Mouse (Mus musculus) E14TG2a.4 (cell line): Measurements from ENCODE around the gene Psrc1.

Experiments
- CTCF ChIP-seq: conservative IDR thresholded peaks from 2 replicates; pipeline ENCODE4 v1.5.1; 2014; ENCODE audit warnings: low read length
- POU5F1 ChIP-seq: IDR thresholded peaks from 2 replicates; pipeline ENCODE4 v1.6.1; 2014; ENCODE audit warnings: low read length, borderline replicate concordance

GRCm38 (mm10) chr3:108363626-108364025, 20.0 kb upstream of the Psrc1 start:
- TF ChIP-seq CTCF (no peak), POU5F1 (no peak)
